Mouse (Mus musculus) C2C12 (cell line): ENCODE results near the gene Vav1. TPM values are rescaled to one million over a fixed set of nuclear protein-coding genes. Genes with fewer than 3 reads are reported as not detected.

ENCODE experiments used
- H3K27me3 ChIP-seq: one replicate; pipeline ENCODE4 v1.6.1; 2011; ENCODE audit not compliant: control insufficient read depth, insufficient read depth, insufficient read length
- H3K36me3 ChIP-seq: one replicate; pipeline ENCODE4 v1.6.1; 2011; ENCODE audit not compliant: control insufficient read depth, insufficient read depth
- H3K4me3 ChIP-seq: one replicate; pipeline ENCODE4 v1.5.1; 2011; ENCODE audit warnings: mild to moderate bottlenecking, control low read depth; ENCODE audit not compliant: poor library complexity, insufficient read depth, severe bottlenecking
- H3K79me2 ChIP-seq: one replicate; pipeline ENCODE4 v1.6.1; 2011; ENCODE audit not compliant: control insufficient read depth, insufficient read depth
- H3K79me3 ChIP-seq: one replicate; pipeline ENCODE4 v1.6.1; 2011; ENCODE audit warnings: low read depth, control low read depth
- H3ac ChIP-seq: one replicate; pipeline ENCODE3; 2011; ENCODE audit warnings: low read depth; ENCODE audit not compliant: control insufficient read depth, insufficient read length
- CEBPB ChIP-seq: IDR thresholded peaks from one replicate; pipeline ENCODE4 v1.6.1; 2011; ENCODE audit warnings: low read depth, mild to moderate bottlenecking, control low read depth, moderate library complexity
- CTCF ChIP-seq: IDR thresholded peaks from one replicate; pipeline ENCODE4 v1.5.1; 2011; ENCODE audit not compliant: control insufficient read depth, insufficient read depth, insufficient read length
- FOSL1 ChIP-seq: IDR thresholded peaks from one replicate; pipeline ENCODE4 v1.8.0; 2011; ENCODE audit warnings: mild to moderate bottlenecking, low read length; ENCODE audit not compliant: poor library complexity, insufficient read depth, severe bottlenecking
- MAX ChIP-seq: IDR thresholded peaks from one replicate; pipeline ENCODE4 v1.6.1; 2011; ENCODE audit warnings: mild to moderate bottlenecking, control low read depth
- MYOD1 ChIP-seq: IDR thresholded peaks from one replicate; pipeline ENCODE4 v1.6.1; 2011; ENCODE audit warnings: low read depth; ENCODE audit not compliant: control insufficient read depth, insufficient read length
- MYOG ChIP-seq: IDR thresholded peaks from one replicate; pipeline ENCODE4 v1.6.1; 2011; ENCODE audit not compliant: control insufficient read depth, insufficient read length; ENCODE audit errors: extremely low read depth
- USF1 ChIP-seq: IDR thresholded peaks from one replicate; pipeline ENCODE4 v1.6.1; 2011; ENCODE audit warnings: low read depth, mild to moderate bottlenecking, control low read depth, moderate library complexity
- polyA plus RNA-seq: library from polyadenylated mRNA; unstranded; fragments of >200 nt; fragmentation: generic; extraction: Trizol; gene quantifications from one replicate; pipeline ENCODE4 v1.2.1, GENCODE M21; 2012; ENCODE audit warnings: missing spikeins

The Vav1 gene
- polyA plus RNA-seq, 1 experiment, result not detected

DNA sequence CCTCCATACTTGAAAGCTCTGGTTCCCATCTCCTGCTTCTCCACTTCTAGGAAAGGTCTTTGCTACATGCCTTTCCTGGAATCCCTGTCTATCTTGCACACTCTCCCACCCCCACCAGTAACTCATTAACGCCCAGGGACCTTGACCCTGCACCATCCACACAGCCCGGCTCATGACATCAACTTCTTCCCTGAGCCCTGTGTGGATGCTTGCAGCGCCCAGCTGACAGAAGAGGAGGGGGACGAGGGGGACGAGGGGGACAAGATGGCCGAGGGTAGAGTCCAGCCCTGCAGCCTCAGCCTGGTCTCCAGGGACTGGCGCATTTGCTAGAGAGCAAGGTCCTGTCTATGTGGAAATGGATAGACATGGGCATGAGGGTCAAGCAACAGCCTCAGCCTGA, 45.9 kb upstream of the Vav1 start:
- H3K4me3 ChIP-seq, result no peak overlapping the region
- peaks cover 3% of the 10 kb centered on the region for H3K27me3 ChIP-seq
- no peaks in the 10 kb centered on the region for H3K79me3 ChIP-seq
- TF ChIP-seq USF1, result no peak
- no peak for TF ChIP-seq MYOG
- TF ChIP-seq CTCF, result no peak
- H3K36me3 ChIP-seq, result no peaks in the 10 kb centered on the region
- no peaks in the 10 kb centered on the region for H3K79me2 ChIP-seq
- H3ac ChIP-seq, result no peak overlapping the region

DNA sequence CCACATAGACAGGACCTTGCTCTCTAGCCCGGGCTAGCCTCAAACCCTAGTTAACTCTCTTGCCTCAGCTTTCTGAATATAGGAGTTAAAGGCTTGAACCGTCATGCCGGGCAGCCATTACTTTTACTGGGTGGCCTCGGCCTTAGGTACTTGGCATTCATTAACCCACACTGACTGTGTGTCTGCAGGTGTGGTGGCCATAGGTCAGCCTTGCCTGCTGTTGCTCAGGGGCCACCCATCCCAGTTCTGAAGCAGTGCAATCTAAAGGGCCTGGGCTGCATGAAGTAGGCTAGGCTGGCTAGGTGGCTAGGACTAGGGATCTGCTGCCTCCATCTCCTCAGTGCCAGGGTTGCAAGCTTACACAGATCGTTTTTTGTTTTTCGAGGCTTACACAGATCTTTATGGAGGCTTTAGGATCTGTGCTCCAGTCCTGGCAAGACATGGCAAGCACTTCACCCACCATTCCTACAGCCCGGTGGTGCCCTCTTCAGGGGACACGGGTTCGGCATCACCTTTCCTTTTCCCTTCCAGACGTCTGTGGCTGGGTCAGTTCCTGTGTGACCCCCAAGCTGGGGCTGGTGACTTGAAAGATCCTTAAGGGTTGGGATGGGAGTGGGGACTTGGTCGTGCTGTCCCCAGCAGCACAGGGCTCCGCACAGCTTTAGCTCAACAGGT, 44.5 kb upstream of the Vav1 start:
- no peak for TF ChIP-seq USF1
- TF ChIP-seq FOSL1, result no peak
- TF ChIP-seq MYOG, result no peak
- no peak for TF ChIP-seq MAX
- TF ChIP-seq MYOD1, result no peak
- no peak for TF ChIP-seq CEBPB
- no peak for TF ChIP-seq CTCF
- Histone ChIP-seq H3K79me2 (no peaks in the 10 kb centered on the region), H3K79me3 (no peaks in the 10 kb centered on the region), H3K4me3 (no peak overlapping the region), H3ac (no peak overlapping the region), H3K27me3 (peaks cover 3% of the 10 kb centered on the region), H3K36me3 (no peaks in the 10 kb centered on the region)

DNA sequence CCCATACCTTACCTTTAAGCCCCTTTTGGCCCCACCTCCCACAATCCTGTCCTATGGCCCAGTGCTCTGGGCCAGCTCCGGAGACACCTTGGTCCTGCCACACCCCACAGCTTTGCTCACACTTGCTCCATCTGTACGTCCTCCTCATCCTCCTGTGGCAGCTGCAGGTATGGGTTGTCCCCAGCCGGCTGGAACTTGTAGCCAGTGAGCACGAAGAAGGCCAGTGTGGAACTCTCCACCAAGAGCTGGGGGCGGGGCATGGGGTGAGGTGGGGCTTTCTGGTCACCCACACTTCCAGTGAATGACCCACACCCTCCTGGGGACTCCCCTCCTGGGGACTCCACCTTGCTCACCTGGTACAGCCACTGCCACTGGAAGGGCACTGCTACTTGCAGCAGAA, 43.1 kb upstream of the Vav1 start:
- Histone ChIP-seq H3K79me3 (no peaks in the 10 kb centered on the region), H3K4me3 (no peak overlapping the region), H3K79me2 (no peaks in the 10 kb centered on the region), H3ac (no peak overlapping the region), H3K36me3 (no peaks in the 10 kb centered on the region), H3K27me3 (peaks cover 3% of the 10 kb centered on the region)
- TF ChIP-seq CEBPB (no peak), CTCF (no peak), MYOD1 (no peak), MYOG (no peak), USF1 (no peak), MAX (no peak), FOSL1 (no peak)

DNA sequence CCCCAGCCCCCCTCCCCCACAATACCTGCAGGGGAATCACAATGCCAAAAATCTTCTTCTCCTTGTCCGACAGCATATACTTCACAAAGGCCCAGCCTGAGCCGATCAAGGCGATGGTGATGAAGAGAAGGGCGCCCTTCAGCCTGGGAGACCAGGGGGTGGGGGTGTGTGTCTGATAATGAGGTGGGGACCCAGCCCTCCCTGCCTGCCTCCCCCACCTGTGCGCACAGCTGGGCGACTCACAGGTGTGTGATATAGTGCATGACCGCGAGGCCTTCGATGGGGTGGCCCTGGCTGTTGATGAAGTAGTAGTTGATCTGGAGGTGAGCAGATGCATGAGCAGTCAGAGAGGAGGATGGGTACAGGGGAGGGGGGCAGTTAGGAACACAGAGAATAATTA, 41.7 kb upstream of the Vav1 start:
- H3ac ChIP-seq, result no peak overlapping the region
- H3K36me3 ChIP-seq, result no peaks in the 10 kb centered on the region
- TF ChIP-seq MYOG (no peak), USF1 (no peak), CTCF (no peak), MAX (no peak), MYOD1 (no peak), FOSL1 (no peak), CEBPB (no peak)
- H3K27me3 ChIP-seq, result peaks cover 3% of the 10 kb centered on the region
- no peak overlapping the region for H3K4me3 ChIP-seq
- H3K79me2 ChIP-seq, result no peaks in the 10 kb centered on the region
- H3K79me3 ChIP-seq, result no peaks in the 10 kb centered on the region

DNA sequence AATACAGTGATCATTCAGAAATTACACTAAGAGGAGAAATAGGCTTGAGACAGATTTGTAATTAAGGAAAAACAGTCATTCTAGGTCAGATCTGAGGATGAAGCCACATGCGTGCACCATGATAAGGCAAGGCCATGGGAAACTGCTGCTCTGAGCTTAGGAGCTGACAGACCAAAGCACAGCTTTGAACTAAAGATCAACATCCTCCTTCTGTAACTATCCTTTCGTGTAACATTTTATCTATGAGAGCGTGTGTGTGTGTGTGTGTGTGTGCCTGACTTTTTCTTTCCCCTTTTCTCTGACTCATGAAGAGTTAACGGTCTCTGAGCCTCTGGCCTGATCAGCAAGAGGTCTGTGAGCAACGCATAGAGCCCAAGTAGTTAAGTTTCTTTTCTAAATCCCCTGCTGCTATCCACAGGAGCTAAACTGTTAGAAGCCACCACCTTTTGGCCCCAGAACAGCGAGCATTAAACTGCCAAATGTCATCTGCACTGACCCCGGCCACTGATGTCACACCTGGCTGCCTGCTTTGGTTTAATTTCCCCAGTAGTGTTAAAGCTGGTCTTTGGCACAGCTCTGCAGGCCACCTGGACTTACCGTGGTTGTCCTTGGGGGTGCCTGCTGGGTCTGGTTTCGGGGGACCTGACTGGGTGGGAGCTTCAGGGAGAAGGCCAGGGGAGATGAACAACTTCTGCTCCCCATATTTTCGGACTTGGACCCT, 35.1 kb upstream of the Vav1 start:
- Histone ChIP-seq H3ac (no peak overlapping the region), H3K27me3 (no peaks in the 10 kb centered on the region), H3K36me3 (peaks cover 3% of the 10 kb centered on the region), H3K4me3 (no peak overlapping the region), H3K79me3 (no peaks in the 10 kb centered on the region), H3K79me2 (no peaks in the 10 kb centered on the region)
- TF ChIP-seq CTCF, result no peak
- TF ChIP-seq MAX, result no peak
- no peak for TF ChIP-seq MYOD1
- TF ChIP-seq MYOG, result no peak
- no peak for TF ChIP-seq CEBPB
- no peak for TF ChIP-seq FOSL1
- TF ChIP-seq USF1, result no peak

DNA sequence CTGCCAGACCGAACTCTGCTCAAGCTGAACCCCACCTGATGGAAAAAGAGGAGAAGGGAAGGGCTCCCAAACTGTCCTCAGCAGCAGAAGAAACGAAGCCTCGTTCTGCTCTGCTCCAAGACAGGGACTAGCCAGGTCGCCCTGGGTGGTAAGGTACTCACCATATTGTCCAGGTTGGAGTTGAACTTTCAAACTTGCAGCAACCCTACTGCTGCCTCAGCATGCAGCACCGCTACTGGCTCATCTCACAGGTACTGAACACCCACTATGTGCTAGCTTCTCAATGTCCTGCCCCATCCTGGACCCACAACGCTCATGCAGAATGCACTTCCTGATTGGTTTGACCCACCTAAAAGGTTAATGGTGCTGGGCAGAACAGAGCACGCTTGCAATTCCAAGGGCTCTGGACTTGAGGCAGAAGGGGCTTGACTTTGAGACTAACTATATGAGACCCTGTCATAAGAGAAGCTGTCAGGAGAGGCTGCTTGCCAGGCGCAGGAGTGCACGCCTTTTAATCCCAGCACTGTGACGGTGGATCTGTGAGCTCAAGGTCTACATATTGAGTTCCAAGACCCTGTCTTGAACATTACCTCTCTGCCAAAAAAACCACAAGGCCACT, 33.5 kb upstream of the Vav1 start:
- H3K79me3 ChIP-seq, result peaks cover 5% of the 10 kb centered on the region
- no peak overlapping the region for H3ac ChIP-seq
- H3K27me3 ChIP-seq, result no peaks in the 10 kb centered on the region
- TF ChIP-seq FOSL1, result no peak
- no peak for TF ChIP-seq MYOG
- TF ChIP-seq USF1, result no peak
- TF ChIP-seq CEBPB, result no peak
- no peak for TF ChIP-seq MYOD1
- TF ChIP-seq CTCF, result no peak
- no peak for TF ChIP-seq MAX
- peaks cover 12% of the 10 kb centered on the region for H3K79me2 ChIP-seq
- H3K4me3 ChIP-seq, result no peak overlapping the region
- H3K36me3 ChIP-seq, result peaks cover 3% of the 10 kb centered on the region
